Mouse (Mus musculus) adrenal gland, adult 18-20 months (tissue): ENCODE data around the gene Scnn1b. TPM values are rescaled to one million over a fixed set of nuclear protein-coding genes. Genes with fewer than 3 reads are reported as not detected.

Experiments used
- DNase-seq, 2 experiments: peaks; one replicate each; pipeline ENCODE4 v3.0.0; 2021 to 2022; ENCODE audit warnings: low spot score in 2 of 2
- total RNA-seq, 2 experiments: library from RNA; stranded (reverse); gene quantifications; 1 replicate in 1 of 2; 2 replicates in 1 of 2; pipeline ENCODE4 v1.2.3; 2021

Gene Scnn1b
- total RNA-seq, 2 experiments from 2014 or later = 0.26 TPM; not detected in 1

DNA sequence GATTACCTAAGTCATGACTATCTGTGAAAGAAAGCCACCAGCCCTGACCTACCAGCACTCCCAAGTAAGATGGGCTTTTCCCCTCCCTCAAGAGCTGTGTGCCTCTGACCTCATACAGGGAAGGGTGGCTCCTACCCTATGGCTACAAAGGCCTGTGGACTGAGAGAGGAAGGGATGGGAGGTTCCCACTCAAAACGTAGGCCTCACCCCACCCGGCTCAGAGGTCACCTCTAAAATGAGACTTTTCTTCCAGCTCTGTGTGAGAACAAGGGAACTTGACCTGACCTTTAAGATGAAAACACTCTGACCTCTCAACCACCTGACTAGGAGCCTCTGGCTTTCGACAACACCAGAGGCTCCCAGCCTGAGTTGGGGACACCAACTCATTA is 97.7 kb downstream of the Scnn1b start:
- DNase-seq = no peak

DNA sequence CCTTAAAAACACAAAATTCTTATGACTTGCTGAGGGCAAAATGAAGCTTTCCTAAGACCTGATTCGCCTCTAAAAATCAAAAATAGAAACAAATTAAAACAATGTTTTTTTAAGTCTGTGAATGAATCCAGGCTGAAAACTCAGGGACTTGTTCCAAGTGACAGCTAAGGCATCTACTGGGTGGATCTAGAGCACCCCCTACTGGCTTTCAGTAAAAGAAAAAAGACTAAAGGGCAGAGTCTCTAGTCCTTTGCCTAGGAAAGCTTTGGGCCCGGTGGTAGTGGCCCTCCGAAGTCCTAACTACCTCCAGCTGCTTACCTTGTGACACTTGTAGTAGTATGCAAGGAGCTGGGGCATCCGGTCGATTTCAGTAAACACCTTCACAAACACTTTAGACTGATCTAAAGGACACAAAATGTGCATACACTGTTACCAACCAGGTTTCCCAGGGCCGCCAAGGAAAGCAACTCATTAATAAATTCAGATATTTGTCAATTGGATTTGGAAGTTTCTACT is 99.1 kb downstream of the Scnn1b start:
- peak in 1 of 2 experiments; percentile 16 for DNase-seq

DNA sequence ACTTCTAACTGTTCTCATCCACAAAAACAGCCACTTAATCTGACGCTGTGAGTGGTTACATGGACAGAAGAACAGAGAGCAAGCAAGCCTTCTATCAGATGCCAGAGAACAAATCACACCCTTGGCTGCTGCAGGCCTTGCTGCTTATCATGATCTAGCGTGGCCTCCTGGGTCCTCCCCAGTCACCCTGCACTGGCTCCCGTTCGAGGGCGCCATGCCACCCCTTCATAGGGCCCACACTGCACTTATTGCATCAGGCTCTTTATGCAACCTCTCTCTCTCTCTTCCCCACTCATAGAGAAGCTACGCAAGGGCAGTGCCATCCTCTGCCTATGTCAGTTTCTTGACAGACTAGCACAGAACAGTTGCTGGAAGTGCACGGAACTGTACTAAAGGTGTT is 101.3 kb downstream of the Scnn1b start:
- DNase-seq = no peak

Other genes with a start within 250 kb of the Scnn1b start
- 10 to 100 TPM; 15.8 to 17.1 TPM for gene Usp31, start 157.8 kb upstream of the Scnn1b start, total RNA-seq
- not detected for gene Scnn1g, start 130.6 kb upstream of the Scnn1b start, total RNA-seq
- 10 to 100 TPM; 26.5 to 27.5 TPM for gene Cog7, start 116.7 kb downstream of the Scnn1b start, total RNA-seq
- gene Gga2, start 156.2 kb downstream of the Scnn1b start, total RNA-seq = 10 to 100 TPM; 17.4 to 36.3 TPM
- 10 to 100 TPM; 62.0 to 70.5 TPM for gene Ubfd1, start 202.1 kb downstream of the Scnn1b start, total RNA-seq
- 10 to 100 TPM; 20.9 to 23.5 TPM for gene Ears2, start 202.2 kb downstream of the Scnn1b start, total RNA-seq
- gene Ndufab1, start 236.8 kb downstream of the Scnn1b start, total RNA-seq = 100 to 1,000 TPM; 535 to 745 TPM